Mouse (Mus musculus) layer of hippocampus, adult 2 months (tissue): Measurements from ENCODE around the gene Dennd6a. TPM values are rescaled to one million over a fixed set of nuclear protein-coding genes. Genes with fewer than 3 reads are reported as not detected.
A peak's percentile ranks its signal among the peaks of the same experiment; 100 is the strongest.
"Not testable (repeated sequence)": the region's sequence is repeated elsewhere in the genome, so short reads cannot be mapped to it uniquely, and the experiment has no call there.

ENCODE experiments used
- DNase-seq, 2 experiments: peaks; one replicate each; pipeline ENCODE4 v3.0.0; 2022; ENCODE audit warnings: low spot score in 2 of 2
- H3K27ac ChIP-seq: fragments of 200-600 bp; 2 replicates; pipeline ENCODE4 v1.8.1; 2022
- H3K4me3 ChIP-seq: fragments of 200-600 bp; 2 replicates; pipeline ENCODE4 v1.8.1; 2022; ENCODE audit warnings: mild to moderate bottlenecking
- CTCF ChIP-seq: fragments of 200-600 bp; conservative IDR thresholded peaks from 2 replicates; pipeline ENCODE4 v1.8.1; 2022; ENCODE audit warnings: antibody characterized with exemption, mild to moderate bottlenecking, moderate library complexity
- microRNA-seq, 2 experiments: library from miRNA; unstranded; fragments of <30 nt; microRNA quantifications; one replicate each; pipeline ENCODE4 v1.2.0; 2021
- total RNA-seq, 2 experiments: library from RNA; stranded (reverse); gene quantifications; 2 replicates each; pipeline ENCODE4 v1.2.3; 2021

Gene Dennd6a
- total RNA-seq, 2 experiments from 2014 or later: 24.0 to 26.3 TPM

GRCm38 (mm10) chr14:26667991-26668370 is 94.3 kb downstream of the Dennd6a start:
- Histone ChIP-seq H3K27ac (peak overlapping the region; percentile 96; the same call in 1 of the 2 replicates), H3K4me3 (peak overlapping the region; percentile 68)
- DNase-seq: no peak
- no peak for TF ChIP-seq CTCF

GRCm38 (mm10) chr14:26668371-26669291 is 95.0 kb downstream of the Dennd6a start:
- peak; percentile 26 to 31 for DNase-seq
- TF ChIP-seq CTCF: no peak
- peak overlapping the region; percentile 96 for H3K27ac ChIP-seq
- peak overlapping the region; percentile 68 for H3K4me3 ChIP-seq

GRCm38 (mm10) chr14:26669292-26670073 is 95.8 kb downstream of the Dennd6a start, which contains the start of gene Pde12:
TSS of gene Pde12 (minus strand) at chr14:26669883.
- peak within 1 kb of the TSS; percentile 68 for H3K4me3 ChIP-seq
- no peak for TF ChIP-seq CTCF
- peak within 1 kb of the TSS; percentile 96 for H3K27ac ChIP-seq
- peak; percentile 80 to 89 for DNase-seq

- peak; percentile 51 for TF ChIP-seq CTCF
- DNase-seq: no peak
- H3K27ac ChIP-seq: no peak overlapping the region
- no peak overlapping the region for H3K4me3 ChIP-seq
Measured at GRCm38 (mm10) chr14:26670964-26671363, 97.3 kb downstream of the Dennd6a start.

- not testable (repeated sequence) for H3K27ac ChIP-seq, H3K4me3 ChIP-seq, DNase-seq
Measured at GRCm38 (mm10) chr14:26671870-26672615, 98.4 kb downstream of the Dennd6a start.

- not testable (repeated sequence) for DNase-seq, H3K27ac ChIP-seq, H3K4me3 ChIP-seq
Measured at GRCm38 (mm10) chr14:26674476-26675169, 101.0 kb downstream of the Dennd6a start.

- Histone ChIP-seq H3K4me3 (no peak overlapping the region), H3K27ac (no peak overlapping the region)
- TF ChIP-seq CTCF: peak; percentile 68
- no peak for DNase-seq
Measured at GRCm38 (mm10) chr14:26675371-26675770, 101.7 kb downstream of the Dennd6a start.

GRCm38 (mm10) chr14:26675791-26676190 is 102.1 kb downstream of the Dennd6a start:
- TF ChIP-seq CTCF: no peak
- no peak overlapping the region for H3K27ac ChIP-seq
- no peak for DNase-seq
- H3K4me3 ChIP-seq: no peak overlapping the region

Small RNA genes within 50 kb of the gene (microRNA-seq; reads per million reads assigned to microRNA genes)
- 0.32 to 1.3 reads per million in 2 experiments for gene Mir7672

Other genes with a start within 250 kb of the Dennd6a start
- 100 to 1,000 TPM; 102 to 104 TPM for gene Slmap, start 38.9 kb upstream of the Dennd6a start, total RNA-seq
- gene Arf4, start 64.2 kb downstream of the Dennd6a start, total RNA-seq: 100 to 1,000 TPM; 109 to 115 TPM
- 1 to 10 TPM; 7.8 to 8.5 TPM for gene Pde12, start 96.0 kb downstream of the Dennd6a start, total RNA-seq
- gene Dnah12, start 119.4 kb downstream of the Dennd6a start, total RNA-seq: under 1 TPM; 0.20 to 0.87 TPM